Mouse (Mus musculus) cerebellum, adult (tissue): Measurements from ENCODE around the gene Rbm38.
A peak's percentile ranks its signal among the peaks of the same experiment; 100 is the strongest.

Experiments
- ATAC-seq: cut with Nextera tagmentation; 2 replicates; pipeline ENCODE4 v1.9.2; 2017; ENCODE audit warnings: mild to moderate bottlenecking, moderate library complexity, mixed read lengths; ENCODE audit not compliant: insufficient number of reproducible peaks, low FRiP score, low TSS enrichment

The Rbm38 gene

DNA sequence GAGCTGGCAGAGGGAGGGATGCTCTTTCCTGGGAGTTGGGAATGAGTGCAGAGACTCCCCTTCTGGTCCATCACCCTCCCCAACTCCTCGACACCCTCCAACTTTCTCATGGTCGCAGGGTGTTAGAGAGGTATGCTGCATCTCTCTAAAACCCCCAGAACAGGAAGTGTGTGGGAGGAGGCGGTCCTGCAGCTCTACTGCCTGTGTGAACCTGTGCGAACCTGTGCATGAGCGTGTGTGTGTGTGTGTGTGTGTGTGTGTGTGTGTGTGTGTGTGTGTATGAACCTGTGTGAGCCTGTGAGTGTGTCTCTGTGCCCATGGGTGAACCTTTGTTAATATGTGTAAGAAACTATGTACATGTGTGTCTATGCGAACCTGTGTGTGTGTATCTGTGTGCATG, 33.5 kb downstream of the Rbm38 start:
- ATAC-seq, result no peak

DNA sequence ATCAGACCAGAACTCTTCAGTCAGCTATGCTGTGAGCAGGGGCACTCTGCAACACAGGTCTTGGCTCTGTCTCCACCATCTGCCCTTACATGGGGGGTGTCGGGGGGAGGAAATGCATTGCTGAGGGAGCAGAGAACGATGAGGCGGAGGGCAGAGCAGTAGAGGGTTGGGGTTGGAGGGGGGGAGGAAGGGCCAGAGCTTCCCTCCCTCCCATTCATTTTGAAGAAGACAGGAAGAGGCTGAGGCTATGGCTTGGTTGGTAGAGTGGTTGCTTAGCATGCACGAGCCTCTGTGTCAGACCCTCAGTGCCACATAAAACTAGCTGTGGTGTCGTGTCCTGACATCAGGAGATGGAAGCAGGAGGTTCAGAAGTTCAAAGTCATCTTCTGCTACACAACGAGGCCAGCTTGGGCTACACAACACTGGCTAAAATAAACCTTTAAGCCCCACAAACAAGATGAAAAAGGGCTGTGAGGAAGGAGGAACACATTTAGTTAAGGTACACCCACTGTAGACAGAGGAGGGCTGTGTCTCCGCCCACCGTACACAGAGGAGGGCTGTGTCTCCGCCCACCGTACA, 36.1 kb downstream of the Rbm38 start:
- no peak for ATAC-seq

DNA sequence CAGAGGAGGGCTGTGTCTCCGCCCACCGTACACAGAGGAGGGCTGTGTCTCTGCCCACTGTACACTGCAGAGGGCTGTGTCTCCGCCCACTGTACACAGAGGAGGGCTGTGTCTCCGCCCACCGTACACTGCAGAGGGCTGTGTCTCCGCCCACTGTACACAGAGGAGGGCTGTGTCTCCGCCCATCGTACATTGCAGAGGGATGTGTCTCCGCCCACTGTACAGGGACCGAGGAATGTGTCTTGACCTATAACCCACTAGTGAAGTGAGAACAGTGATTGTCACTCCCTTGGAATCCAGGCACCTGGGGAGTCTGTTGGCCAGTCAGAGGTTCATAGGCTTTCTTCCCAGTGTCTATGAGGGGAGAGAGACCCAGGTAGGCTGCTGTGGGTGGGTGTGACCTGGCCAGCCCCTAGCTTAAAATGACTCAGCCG, 36.6 kb downstream of the Rbm38 start:
- no peak for ATAC-seq

DNA sequence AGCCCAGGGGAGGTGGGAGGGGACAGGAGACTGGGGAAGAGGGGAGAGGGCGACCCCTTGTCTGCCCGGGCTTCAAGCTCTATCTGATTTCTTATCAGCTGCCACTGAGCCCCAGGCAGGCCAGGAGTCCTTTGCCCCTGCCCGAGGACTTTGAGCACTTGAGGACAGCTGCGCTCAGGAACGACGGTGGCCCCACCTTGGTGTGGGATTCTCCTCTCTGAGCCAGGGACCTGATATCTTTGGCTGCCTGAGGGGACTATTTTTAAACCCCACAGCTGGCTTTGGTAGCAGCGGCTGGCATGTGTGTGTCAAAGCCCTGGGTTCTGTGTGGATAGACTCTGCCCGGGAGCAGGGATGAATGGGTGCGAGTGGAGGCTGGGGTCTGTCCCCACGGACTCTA, 37.3 kb downstream of the Rbm38 start:
- ATAC-seq, result no peak

DNA sequence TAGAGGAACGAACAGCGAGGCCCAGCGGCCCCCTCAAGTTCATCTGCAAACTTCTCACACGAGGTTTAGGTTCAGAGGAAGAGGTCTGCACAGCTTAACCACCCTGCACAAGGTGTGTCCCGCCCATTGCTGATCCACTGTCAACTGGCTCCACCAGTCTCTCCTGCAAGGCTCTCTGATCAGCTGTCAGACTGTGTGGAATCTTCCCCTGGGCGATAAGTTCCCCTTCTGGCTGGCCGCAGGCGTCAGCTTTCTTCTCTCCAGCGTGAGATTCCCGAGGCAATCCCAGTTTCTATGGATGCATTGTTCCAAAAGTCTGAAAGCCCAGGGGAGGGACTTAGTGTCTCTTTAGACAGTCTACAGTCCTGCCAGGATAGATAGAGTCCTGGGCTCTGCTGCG, 38.0 kb downstream of the Rbm38 start:
- ATAC-seq, result no peak

DNA sequence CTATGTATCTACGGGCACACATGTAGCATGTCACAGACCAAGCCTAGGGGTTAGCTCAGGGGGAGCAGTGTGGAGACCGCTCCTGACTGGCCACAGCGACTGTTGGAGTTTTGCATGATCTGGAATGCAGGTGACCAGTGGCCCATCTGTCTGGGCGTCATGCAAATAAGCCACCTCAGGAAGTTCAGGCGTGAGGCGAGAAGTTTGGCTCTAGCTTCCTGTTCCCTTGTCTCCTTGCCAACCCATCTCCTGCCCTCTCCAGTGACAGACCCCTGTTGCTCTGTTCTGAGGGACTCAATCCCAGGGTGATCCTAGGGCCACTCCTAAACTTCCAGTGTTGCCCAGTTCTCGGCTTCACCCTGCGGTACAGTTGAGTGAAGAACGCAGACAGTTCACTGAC, 40.2 kb downstream of the Rbm38 start:
- no peak for ATAC-seq

DNA sequence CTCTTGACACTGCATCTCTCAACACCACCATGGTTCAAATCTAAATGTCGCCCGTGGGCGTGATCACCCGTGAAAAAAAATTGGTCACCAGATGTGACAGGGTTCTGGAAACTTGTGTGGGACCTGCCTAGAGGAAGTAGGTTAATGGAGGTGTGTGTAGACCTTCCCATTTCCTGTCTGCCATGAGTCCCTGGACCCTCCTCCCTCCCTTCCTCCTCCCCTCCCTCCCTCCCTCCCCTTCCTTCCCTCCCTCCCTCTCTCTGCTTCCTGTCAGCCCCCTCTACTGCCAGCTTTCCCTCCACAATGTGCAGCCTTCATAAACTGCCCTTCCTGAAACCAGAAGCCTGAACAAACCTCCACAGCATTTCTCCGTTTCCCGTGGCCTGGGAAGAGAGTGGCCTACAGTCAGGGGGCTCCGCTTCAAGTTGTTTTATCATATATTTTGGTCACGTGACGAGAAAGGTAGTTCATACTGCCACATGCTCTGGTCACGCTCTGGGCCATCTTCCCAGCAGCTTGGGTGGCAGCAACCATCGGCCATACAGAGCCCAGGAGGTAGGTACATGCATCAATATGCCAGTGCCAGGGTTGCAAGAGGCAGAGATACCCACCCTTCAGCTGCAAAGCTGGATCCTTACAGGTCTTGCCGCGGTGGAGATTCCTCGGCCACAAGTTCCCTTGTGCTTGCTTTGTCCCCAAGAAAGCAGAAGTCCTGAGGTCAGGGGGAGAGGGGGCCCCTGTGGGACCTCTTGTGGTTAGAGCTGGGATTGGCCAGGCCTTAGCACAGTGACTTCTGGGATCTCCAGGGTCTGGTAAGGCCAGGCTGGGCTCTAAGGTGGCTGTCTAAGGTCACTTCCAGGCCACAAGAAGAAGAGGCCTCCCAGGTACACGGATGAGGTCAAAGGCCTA, 41.4 kb downstream of the Rbm38 start:
- ATAC-seq, result no peak

DNA sequence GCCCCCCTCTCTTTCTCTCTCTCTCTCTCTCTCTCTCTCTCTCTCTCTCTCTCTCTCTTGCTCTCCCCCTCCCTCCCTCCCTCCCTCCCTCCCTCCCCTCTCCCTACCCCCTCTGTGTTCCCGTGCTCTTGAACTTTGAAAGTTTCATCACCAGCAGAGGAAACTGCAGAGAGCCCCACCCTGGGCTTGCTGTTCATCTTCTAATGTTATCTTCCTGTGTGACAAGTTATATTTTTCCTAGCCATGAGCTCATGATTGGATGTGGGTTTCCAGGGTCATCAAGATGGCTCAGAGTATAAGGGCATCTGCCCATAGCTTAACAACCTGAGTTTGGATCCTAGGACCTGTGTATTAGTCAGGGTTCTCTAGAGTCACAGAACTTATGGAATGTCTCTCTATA, 42.9 kb downstream of the Rbm38 start:
- no peak for ATAC-seq

DNA sequence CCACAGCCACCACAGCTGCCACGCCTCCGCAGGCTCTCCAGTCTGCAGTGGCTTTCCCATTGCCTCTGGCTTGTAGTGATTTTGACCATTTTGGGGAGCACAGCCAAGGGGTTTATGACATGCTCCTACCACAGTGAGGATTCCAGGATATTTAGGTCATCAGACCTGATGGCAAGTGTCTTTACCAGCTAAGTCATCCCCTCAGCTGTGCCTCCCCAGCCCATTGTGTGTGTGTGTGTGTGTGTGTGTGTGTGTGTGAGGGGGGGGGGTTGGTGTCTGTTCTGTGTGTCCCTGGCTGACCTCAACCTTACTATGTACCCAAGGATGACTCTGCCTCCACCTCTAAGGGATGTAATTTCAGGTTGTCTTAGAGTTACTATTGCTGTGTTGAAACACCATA, 44.6 kb downstream of the Rbm38 start:
- no peak for ATAC-seq

DNA sequence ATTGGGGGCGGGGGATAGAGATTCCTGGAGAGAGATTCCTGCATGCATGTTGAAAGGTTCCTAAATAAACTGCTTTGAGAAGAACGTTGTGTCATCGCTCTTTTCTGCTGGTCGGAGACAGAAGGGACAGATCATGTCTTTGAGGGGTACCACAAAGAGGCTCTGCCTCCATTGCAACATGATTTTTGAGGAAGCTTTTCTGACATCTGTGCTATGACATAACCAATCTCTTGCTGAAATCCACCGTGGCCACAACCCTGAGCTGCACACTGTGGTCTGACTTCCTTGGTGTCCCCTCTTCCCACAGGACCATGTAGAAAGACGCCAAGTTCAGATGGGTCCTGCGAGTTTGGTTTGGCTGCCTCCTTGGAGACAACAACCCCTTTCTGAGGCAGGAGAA, 52.6 kb downstream of the Rbm38 start:
- no peak for ATAC-seq

DNA sequence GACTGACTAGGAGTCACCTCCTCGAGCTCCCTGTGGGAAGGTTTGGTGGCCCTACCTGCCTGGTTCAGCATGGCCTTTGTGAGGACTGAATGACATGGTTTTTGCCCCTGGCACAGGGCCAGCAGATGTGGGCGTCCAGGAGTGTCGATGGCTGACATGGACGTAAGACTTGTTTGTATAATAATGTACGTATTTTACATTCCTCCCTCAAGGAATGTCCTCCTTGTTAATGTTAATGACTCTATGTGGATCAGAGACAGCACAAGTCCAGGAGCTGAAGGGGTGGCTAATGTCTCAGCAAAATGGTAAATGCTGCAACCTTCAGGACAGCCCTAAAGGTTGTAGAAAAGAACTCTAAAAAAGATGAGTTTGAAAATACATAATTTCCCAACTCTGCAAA, 53.4 kb downstream of the Rbm38 start:
- no peak for ATAC-seq

DNA sequence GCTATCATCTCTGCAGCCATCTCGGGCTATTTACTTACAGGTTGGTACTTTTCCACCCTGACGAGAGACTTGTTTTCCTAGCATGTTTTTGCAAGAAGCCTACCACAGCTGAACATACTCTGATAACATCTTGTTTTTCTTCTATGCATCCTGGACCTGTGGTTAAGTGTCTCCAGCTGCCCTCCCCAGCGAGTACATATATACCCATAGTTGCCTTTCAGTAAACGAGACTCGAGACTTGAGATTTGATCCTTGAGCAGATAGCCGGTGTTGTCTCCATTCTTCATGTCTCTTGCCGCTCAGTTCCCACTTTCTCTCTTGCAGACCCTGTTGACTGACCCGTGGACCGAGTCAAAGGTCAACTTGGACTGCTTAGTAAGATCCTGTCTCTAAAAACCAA, 56.6 kb downstream of the Rbm38 start:
- no peak for ATAC-seq

DNA sequence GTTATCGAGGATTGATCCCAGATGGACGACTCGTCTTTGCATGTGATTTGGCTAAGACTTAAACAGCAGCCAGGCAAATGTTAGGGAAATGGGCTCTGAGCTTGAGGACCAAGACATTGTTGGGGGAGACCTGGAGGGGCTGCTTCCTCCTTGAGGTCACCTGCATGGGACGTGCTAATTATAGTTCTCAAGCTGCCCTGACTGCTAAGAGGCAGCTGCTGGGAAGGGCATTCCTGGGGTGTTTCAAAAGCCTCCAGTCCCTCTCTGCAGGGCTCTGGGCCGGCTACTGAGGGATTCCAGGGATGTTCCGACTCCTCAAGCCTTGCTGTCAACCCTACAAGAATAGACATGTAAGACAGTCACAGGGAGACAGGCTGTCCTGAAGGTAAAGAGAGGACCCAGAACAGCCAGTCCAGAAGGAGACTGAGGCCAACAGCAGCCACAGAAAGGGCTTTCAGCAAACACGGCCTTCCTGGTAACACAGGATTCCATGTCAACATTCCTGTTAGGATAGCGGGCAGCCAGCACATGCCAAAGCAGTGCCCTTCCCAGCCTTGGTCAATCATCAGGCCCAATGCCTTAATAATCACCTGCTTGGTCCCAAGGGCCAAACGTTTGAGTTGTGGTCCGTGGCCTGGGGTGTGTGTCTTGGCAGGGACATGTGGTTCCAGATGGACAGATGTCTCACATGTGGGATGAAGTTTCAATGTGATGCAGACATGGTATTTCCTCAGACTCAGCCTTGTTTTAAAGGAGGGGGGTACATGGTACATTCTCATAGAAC, 59.7 kb downstream of the Rbm38 start:
- no peak for ATAC-seq

DNA sequence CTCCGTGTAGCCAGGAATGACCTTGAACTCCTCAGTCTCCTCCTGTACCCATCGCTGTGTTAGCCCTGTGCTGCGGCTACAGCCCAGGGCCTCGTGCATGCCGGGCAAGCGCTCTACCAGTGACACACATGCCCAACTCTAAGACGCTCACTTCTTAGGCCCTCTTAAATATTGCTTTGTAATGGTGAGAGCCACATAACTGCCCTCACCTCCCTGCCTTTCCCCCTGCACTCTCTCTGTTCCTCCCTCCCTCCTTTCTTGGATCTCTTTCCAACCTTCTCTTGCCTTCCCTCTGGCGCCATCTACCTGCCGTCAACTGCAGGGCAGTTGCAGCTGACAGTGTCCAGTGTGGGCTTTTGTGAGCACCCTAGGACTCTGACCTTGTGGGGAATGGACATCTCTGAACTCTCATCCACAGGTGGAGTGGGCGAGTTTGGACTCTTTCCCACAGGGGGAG, 60.5 kb downstream of the Rbm38 start:
- peak; percentile 56; the same call in 1 of the 2 replicates for ATAC-seq

DNA sequence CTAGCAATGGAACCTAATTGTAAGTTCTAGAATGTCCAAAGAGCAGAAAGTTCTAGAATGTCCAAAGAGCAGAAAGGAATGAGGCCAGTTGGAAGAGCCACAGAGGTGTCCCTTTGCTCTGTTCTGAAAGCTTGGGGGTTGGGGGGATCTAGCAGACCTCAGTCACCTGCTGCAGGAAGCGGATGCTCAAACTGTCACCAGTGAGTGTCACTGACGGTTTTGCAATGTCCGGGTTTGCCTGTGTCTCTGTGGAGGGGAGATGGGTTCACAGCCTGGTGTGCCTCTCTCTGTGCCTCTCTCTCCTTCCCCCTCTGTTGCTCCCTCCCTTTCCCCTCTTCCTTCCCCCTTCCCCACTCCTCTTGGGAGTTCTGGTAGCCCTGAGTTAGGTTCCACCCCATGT, 62.4 kb downstream of the Rbm38 start:
- ATAC-seq, result no peak

DNA sequence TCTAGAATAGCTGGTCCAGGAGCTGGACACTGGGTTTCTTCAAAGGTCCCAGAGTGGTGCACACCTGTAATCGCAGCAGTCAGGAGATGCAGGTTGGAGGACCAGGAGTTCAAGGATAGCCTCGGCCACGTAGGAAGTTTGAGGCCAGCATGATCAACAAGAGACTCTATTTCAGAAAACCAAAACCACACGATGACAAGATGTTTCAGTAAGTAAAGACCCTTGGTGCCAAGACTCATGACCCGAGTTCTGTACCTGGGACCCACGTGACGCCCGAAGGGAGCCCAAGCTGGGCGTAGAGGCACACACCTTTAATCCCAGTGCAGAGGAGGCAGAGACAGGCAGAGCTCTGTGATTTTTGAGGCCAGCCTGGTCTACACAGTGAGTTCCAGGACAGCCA, 62.8 kb downstream of the Rbm38 start:
- ATAC-seq, result no peak

DNA sequence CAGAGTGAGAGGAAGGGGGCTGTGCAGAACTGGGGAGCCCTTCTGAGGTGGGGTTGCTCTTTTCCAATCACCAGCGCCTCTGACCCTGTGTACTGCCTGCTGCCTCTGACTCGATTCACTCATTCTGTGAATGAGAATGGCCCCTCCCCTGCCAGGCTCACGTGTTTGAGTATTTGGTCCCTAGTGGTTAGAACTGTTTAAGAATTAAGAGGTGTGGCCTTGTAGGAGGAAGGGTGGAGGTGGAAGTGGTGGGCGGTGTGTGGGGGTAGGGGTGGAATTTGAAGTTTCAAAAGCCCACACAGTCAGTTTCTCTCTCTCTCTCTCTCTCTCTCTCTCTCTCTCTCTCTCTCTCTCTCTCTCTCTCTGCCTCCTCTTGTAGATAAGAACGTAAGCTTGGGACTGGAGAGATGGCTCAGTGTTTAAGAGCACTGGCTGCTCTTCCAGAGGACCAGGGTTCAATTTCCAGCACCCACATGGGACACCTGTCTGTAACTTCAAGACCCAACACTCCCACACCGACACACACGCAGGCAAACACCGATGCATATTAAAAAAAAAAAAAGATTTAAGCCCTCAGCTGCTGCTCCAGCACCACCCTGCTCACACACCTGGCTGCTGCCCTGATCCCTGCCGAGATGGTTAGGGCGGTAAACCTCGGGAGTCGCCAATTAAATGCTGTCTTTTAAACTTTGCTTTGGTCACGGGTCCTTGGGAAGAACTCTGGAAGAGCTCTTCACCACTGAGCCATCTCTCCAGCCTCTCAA, 63.6 kb downstream of the Rbm38 start:
- no peak for ATAC-seq
